Mouse (Mus musculus): ENCODE data around the gene Ankrd1. TPM values are rescaled to one million over a fixed set of nuclear protein-coding genes. Genes with fewer than 3 reads are reported as not detected.

Ankrd1 gene
- not detected for total RNA-seq (2021)

- DNase-seq: no peak
Observed at GRCm38 (mm10) chr19:36119783-36120471, at the start of gene Ankrd1. Gene Ankrd1, minus strand, starts transcription at chr19:36120099.

- no peak for DNase-seq
Observed at GRCm38 (mm10) chr19:36169101-36169500, 49.2 kb upstream of the Ankrd1 start.

DNA sequence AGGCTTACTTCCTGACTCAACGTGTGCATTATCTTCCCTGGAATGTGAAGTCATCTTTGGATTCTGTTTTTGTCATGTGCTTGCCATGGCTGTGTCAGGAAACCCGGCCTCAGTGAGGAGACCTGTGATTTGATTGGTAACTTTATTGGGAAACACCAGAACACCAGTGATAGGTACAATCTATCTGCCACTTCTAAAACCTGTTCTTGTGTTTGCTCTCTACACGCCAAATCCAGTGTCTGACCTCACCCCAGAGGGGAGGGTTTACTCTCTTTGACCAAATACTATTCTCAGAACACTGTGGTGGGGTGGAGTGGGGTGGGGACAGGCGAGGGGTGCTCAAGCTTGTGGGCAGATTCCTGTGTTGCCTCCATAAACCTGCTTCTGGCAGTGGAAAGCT is 48.2 kb upstream of the Ankrd1 start:
- no peak for DNase-seq

GRCm38 (mm10) chr19:36167291-36167896 is 47.5 kb upstream of the Ankrd1 start:
- no peak for DNase-seq

DNA sequence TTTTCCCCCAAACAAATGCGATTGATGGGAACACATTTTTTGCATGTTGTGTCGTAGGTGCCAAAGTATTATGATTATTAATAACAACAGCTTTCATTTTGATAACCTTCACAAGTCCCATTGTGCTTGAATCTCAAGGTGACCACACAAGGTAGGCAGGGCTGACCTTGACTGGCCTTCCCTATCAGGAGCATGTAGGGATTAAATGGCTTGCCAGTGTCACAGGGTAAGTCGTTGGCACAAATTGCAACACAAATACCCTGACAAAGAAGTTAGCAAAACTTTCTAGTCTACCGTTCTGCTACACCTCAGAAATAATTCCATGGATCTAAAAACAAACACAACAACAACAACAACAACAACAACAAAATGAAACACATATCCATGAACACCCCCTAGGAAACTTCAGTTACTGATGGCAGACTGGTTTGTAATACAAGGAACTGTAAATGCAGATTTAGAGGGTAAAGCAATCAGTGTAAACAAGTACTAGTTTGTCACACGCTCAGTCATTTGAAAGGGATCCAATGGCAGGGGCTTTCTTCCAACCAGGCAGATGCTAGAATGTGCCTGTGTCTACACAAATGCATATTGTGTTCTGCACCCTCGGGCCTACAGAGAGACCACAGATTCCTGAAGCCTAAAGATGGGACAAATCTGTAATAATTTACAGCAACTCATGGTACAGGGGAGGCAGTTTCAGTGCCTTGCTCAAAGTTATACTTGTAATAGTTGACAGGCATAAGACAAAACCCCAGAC is 46.7 kb upstream of the Ankrd1 start:
- peak in 1 of 2 experiments; percentile 32 for DNase-seq

GRCm38 (mm10) chr19:36165351-36165750 is 45.5 kb upstream of the Ankrd1 start:
- DNase-seq: no peak

DNA sequence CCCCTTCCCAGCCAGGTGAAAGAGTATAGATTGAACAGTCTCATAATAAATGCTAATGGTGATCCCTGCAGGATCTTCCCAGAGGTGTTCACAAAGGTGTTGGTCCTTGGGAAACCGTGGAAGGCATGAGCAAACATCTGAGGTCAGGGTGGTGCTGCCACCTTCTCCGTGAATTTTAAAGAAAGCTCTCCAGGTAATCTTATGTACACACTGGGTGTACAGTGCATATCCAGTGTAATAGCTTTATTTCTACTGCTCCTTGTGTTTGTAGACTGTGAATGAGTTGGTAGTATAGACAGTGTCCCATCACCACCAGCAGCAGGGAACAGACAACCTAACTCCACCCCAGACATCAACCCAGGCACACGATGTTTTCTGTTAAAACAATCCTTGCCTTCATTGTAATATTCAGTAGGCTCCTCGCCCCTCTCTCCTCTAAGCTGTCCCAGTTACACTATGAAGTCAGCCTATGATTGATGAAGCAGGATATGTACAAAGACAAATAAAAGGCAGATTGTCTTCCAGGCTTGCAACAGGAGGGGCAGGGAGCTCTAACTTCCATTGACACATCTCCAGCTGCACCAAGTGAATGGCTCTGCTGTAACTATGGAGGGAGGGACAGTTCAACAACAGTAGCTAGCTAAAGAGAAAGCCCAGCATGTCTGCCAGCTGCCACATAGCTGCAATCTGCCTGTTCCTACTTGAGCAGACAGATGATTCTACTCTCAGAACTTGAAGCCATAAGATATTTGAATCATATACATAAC is 30.5 kb upstream of the Ankrd1 start:
- peak; percentile 13 to 19 for DNase-seq

DNA sequence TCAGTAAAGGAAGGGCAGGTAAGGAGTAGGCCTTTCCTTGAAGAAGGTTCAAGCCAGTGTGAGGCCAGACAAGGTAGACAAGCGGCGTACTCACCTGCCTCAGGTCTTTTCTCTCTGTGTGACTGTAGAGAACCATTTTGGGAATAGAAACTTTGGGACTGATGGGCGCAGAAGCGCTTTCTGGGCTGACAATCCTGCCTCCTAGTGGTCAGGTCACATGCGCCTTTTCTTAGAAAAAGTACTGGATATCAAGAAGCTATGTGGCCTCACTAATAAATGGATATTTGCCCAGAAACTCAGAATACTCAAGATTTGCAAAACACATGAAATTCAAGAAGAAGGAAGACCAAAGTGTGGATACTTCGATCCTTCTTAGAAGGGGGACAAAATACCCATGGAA is 28.7 kb upstream of the Ankrd1 start:
- DNase-seq: no peak

GRCm38 (mm10) chr19:36143571-36143970 is 23.7 kb upstream of the Ankrd1 start:
- DNase-seq: no peak

DNA sequence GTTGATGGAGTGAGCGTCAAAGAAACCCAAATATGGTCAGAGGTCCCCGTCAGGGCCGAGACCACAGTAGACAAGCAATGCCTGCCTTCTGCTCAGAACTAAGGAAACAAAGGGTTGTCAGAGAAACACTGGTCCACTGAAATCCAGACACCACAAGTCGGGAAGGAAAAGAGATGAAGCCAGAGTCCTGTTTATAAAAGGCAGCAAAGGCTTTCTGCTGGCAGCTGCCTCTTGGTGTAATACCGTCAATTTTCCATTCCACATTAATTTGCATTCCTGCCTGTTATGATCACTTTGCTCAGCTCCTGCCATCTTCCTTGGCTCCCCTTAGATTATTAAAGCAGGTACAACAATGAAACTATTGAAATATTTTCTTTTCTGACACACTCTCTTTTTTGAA is 13.8 kb upstream of the Ankrd1 start:
- DNase-seq: no peak

GRCm38 (mm10) chr19:36133064-36133463 is 13.2 kb upstream of the Ankrd1 start:
- DNase-seq: no peak

DNA sequence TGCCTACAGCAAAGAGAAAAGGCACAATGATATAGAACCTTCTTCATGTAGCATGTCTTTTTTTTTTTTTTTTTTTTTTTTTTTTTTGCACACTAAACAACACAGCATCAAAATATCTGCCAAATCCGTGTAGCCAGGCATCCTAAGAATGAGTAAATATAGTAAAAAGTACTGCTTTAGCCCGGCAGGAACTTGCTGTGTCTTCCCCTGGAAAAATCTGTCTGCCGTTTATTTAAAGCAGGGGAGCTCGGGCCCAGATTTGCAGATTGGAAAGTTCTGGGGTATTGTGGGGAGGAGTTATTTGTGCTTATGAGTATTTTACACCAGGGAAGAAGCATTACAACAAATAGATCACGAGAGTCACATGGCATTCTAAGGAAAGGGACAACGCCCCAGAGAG is 12.1 kb upstream of the Ankrd1 start:
- DNase-seq: no peak

DNA sequence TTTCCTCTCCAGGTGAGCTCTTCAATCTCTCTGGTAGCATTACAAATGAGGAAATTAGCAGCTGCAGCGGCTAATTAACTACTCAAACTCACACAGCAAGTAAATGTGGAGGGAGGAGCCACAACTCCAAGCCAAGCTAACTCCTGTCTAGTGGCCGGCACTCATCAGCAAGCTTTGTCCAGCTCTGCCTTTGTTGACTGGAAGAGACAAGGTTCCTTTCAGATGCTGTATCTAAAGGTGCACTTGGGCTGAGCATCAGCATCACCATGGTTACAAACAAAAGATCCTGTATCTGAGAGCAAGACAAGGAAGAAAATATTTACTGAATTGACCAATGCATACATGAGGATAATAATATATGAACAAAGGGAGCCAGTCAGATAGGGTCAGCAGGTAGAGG is 10.3 kb upstream of the Ankrd1 start:
- DNase-seq: no peak

DNA sequence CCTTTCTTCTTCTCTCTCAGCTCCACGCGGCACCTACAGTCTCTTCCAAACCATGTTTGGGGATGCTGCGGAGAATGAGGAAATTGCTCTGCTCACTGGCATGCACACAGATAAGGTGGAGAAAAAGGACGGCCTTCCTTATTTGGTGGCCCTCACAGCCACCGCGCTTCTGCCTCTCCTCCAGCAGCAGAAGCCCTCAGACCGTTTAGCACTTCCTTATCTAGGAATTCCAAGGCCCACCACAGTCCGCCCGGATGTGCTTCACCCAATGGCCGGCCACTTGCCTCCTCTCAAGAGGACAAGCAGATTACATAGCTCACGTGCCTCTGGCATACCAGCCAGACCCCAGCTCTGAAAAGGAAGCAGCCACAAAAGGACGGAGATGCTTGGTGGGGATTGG is 9.7 kb upstream of the Ankrd1 start:
- DNase-seq: no peak

DNA sequence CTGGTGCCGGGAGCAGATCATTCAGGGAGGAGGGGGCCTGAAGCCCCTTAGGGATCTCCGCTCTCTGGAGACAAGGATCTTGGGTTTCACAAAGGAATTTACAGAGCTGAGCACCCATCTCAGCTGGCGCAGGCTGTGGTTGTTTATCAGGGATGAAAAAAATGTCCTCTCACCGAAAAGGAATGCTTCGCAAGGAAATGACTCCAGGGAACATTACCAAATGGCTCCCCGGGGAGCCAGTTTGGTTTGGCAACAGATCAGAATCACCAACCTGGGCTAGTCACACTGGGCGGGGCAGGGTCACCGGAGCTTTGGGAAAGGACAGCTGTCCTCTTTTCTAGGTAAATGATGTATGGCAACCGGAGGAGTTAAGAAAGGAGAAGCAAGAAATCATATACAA is 9.3 kb upstream of the Ankrd1 start:
- no peak for DNase-seq

GRCm38 (mm10) chr19:36128440-36128839 is 8.5 kb upstream of the Ankrd1 start:
- no peak for DNase-seq

- no peak for DNase-seq
Observed at GRCm38 (mm10) chr19:36124203-36124602, 4.3 kb upstream of the Ankrd1 start.

- no peak for DNase-seq
Observed at GRCm38 (mm10) chr19:36119219-36119618, 680 bp downstream of the Ankrd1 start.

DNA sequence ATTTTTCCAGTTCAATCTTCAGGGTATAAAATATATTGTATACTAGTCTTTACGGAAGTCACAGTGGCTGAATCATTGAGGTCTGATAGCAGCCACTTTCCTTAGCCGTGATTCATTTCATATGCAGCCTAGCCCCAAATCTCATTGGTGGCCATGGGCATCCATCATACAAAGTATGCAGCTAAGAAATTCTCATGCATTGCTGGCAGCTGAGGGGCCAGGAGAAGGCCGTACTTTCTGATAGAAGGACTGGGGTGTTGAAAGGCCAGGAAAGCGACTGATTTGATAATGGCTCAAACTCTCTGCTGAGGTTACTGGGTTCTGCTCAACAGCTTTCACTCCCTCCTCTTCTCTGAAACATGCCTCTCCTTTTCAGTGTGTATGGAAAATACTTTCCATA is 3.7 kb downstream of the Ankrd1 start:
- no peak for DNase-seq

DNA sequence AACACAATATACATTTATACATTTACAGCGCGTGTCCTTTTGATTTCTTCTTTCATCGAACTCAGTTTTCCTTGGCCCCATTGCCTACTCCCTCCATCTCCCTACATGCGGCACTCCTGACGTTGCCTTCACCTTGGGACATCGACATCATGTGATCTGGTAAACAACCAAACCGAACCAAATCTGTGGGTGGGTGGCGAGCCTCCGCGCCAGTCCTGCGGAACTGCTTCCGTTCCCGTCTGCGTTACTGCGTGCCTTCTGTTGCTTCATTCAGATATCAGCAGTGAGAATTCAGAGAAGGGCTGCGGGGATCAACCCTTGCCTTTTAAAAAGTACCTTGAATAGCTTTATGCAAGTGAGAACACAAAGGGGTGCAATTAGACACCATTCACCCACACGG is 7.9 kb downstream of the Ankrd1 start:
- peak; percentile 43 to 54 for DNase-seq

DNA sequence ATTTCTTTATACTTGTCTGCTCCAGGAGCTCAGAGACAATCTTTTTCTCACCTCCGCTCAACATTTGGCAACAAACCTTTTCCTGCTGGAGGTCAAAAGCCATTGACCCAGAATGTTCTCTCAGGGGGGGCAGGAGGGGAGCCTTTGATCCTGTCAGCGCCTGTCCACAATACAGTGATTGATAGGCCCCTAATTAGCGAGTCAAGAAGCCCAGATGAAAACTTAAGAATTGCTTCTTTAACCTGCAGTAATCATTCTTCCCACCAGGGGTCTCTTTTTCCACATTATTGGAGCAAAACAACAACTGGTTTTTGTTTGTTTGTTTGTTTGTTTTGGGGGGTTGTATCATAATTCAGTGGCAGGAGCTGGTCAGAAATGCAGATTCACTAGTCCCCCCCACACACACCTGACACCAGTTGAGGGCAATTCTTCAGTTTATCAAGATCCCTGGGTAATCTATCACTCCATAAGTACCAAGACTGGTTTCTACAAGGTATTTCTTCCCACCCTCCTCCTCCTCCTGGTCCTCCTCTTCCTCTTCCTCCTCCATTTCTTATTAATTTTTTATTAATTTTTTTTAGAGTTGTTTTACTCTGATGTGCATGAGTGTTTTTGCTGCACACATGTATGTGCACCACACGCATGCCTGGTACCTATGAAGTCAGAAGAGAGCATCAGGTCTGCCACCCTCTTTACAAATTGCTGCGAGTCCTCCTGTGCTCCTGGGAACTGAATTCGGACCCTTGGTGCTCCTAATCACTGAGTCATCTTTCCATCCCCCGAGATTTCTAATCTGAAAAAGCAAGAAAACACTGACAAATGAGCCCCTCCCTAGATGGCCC is 8.6 kb downstream of the Ankrd1 start:
- no peak for DNase-seq

DNA sequence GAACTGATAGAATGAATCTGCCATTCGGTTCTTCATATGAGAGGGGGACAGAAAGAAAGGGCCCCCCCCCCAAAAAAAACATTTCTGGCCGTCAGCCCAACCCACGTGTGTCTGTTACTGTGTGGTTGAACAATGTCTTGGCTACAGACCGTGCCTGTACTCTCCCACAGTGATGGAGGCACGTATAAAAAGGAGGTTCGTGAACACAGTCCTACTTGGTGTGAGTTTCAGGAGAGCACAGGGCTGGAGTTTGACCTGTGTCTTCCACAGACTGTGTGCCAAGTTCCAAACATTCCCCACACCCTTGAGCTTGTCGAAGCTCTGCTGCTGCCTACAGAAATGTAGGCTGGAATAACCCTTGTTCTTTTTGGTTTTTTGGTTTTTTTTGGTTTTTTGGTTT is 9.4 kb downstream of the Ankrd1 start:
- no peak for DNase-seq
